Mouse (Mus musculus) hindbrain, embryonic 14.5 days (tissue): ENCODE measurements around the gene Cdon. TPM values are rescaled to one million over a fixed set of nuclear protein-coding genes. Genes with fewer than 3 reads are reported as not detected.
A peak's percentile ranks its signal among the peaks of the same experiment; 100 is the strongest.

Source experiments
- ATAC-seq: fragments of 200-750 bp; cut with Nextera tagmentation; 2 replicates; pipeline ENCODE4 v1.8.0; 2017; ENCODE audit warnings: moderate number of reproducible peaks, mild to moderate bottlenecking, moderate TSS enrichment, moderate library complexity; ENCODE audit not compliant: low FRiP score
- DNase-seq: peaks from one replicate; pipeline ENCODE4 v3.0.0-alpha.2; 2015; ENCODE audit warnings: low spot score
- H3K27ac ChIP-seq: fragments of 300-500 bp; sonication (generic); 2 replicates; pipeline ENCODE4 v1.5.1; 2014; ENCODE audit warnings: mild to moderate bottlenecking, moderate library complexity
- H3K27me3 ChIP-seq: fragments of 300-500 bp; sonication (generic); 2 replicates; pipeline ENCODE4 v1.6.1; 2014; ENCODE audit warnings: mild to moderate bottlenecking, low read length, mixed read lengths; ENCODE audit not compliant: control insufficient read depth, insufficient read depth
- H3K36me3 ChIP-seq: fragments of 300-500 bp; sonication (generic); replicated peaks from 2 replicates; pipeline ENCODE4 v1.6.1; 2014; ENCODE audit not compliant: control insufficient read depth, insufficient read depth
- H3K4me1 ChIP-seq: fragments of 300-500 bp; sonication (generic); replicated peaks from 2 replicates; pipeline ENCODE4 v1.6.1; 2014; ENCODE audit warnings: antibody characterized with exemption, low read length, mixed read lengths; ENCODE audit not compliant: control insufficient read depth, insufficient read depth
- H3K4me2 ChIP-seq: fragments of 300-500 bp; sonication (generic); replicated peaks from 2 replicates; pipeline ENCODE4 v1.6.1; 2014; ENCODE audit warnings: mild to moderate bottlenecking, moderate library complexity
- H3K4me3 ChIP-seq: fragments of 300-500 bp; sonication (generic); replicated peaks from 2 replicates; pipeline ENCODE4 v1.5.1; 2014; ENCODE audit warnings: mild to moderate bottlenecking, low read length
- H3K9ac ChIP-seq: fragments of 300-500 bp; sonication (generic); 2 replicates; pipeline ENCODE4 v1.6.1; 2014
- H3K9me3 ChIP-seq: fragments of 300-500 bp; sonication (generic); 2 replicates; pipeline ENCODE4 v1.6.1; 2016; ENCODE audit warnings: low read length; ENCODE audit not compliant: control insufficient read depth
- WGBS: fragments of 180-500 bp; shearing (Covaris S2); extraction: QIAGEN DNeasy Blood & Tissue Kit; methylation state at CpG from one replicate; pipeline ENCODE4 v1.1.7; 2014; 5-methylcytosine and 5-hydroxymethylcytosine counted together
- polyA plus RNA-seq: library from polyadenylated mRNA; unstranded; fragments of >200 nt; fragmentation: Nextera tagmentation; extraction: Ambion mirVana; gene quantifications from 2 replicates; pipeline ENCODE4 v1.2.1, GENCODE M21; 2014

Cdon gene
- polyA plus RNA-seq, 1 experiment from 2014 or later, result 5.0 TPM

GRCm38 (mm10) chr9:35541024-35541423, 120.1 kb downstream of the Cdon start:
- Histone ChIP-seq H3K4me3 (no peak overlapping the region), H3K27me3 (no peaks in the 10 kb centered on the region), H3K4me2 (no peak overlapping the region), H3K9ac (no peak overlapping the region), H3K4me1 (no peaks in the 10 kb centered on the region), H3K27ac (no peak overlapping the region), H3K36me3 (peaks cover 45% of the 10 kb centered on the region), H3K9me3 (no peaks in the 10 kb centered on the region)
- 91% methylated on average over 5 of the region's 5 CpGs for WGBS
- DNase-seq, result no peak
- ATAC-seq, result no peak

DNA sequence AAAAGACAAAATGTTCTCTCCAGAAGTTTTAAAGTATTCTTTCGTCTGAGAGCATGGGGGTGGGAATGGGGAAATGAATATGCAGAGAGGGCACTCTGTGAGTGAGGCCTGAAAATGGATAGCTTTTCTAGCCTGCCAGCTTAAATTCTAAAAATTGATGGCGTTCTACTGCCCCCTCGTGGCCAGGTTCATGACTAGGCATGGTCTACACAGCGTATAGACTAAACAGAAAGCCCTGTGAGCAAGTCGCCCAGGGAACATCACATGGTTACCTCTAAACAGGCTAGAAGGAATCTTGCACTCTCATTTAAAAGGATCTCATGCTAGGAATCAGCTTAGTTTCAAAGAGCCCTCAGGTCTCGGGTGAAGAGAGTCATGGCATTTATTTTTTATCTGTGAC, 120.6 kb downstream of the Cdon start:
- Histone ChIP-seq H3K9ac (no peak overlapping the region), H3K27ac (no peak overlapping the region), H3K36me3 (peaks cover 50% of the 10 kb centered on the region), H3K4me2 (no peak overlapping the region), H3K4me3 (no peak overlapping the region), H3K9me3 (no peaks in the 10 kb centered on the region), H3K4me1 (no peaks in the 10 kb centered on the region), H3K27me3 (no peaks in the 10 kb centered on the region)
- ATAC-seq (peak; percentile 74; the same call in 1 of the 2 replicates), DNase-seq (peak; percentile 96)
- WGBS, result 7% methylated on average over 6 of the region's 6 CpGs

DNA sequence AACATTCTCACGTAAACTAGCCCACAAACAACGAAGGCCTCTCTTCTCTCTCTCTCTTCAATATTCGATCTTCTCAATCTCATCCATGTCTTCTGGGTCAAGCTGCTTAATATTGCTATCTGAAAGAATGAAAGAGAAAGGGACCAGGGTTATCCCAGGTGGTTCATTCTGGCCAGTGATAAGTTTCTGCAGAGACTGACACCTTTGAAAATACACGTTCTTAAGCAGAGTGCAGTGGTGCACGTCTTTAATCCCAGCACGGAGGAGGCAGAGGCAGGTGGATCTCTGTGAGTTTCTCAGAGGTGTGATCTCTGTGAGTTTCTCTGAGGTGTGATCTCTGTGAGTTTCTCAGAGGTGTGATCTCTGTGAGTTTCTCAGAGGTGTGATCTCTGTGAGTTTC, 121.0 kb downstream of the Cdon start:
- Histone ChIP-seq H3K36me3 (peaks cover 54% of the 10 kb centered on the region), H3K9ac (no peak overlapping the region), H3K4me1 (no peaks in the 10 kb centered on the region), H3K4me2 (no peak overlapping the region), H3K9me3 (no peaks in the 10 kb centered on the region), H3K27me3 (no peaks in the 10 kb centered on the region), H3K4me3 (no peak overlapping the region), H3K27ac (no peak overlapping the region)
- ATAC-seq (no peak), DNase-seq (no peak)
- 75% methylated on average over 6 of the region's 6 CpGs for WGBS

GRCm38 (mm10) chr9:35543099-35543860, 122.4 kb downstream of the Cdon start:
- H3K4me3 ChIP-seq, result no peak overlapping the region
- no peaks in the 10 kb centered on the region for H3K27me3 ChIP-seq
- no peak overlapping the region for H3K27ac ChIP-seq
- no peaks in the 10 kb centered on the region for H3K9me3 ChIP-seq
- 87% methylated on average over 14 of the region's 14 CpGs for WGBS
- no peak for DNase-seq
- no peak overlapping the region for H3K4me2 ChIP-seq
- no peak overlapping the region for H3K9ac ChIP-seq
- no peaks in the 10 kb centered on the region for H3K4me1 ChIP-seq
- ATAC-seq, result no peak
- H3K36me3 ChIP-seq, result peaks cover 64% of the 10 kb centered on the region

DNA sequence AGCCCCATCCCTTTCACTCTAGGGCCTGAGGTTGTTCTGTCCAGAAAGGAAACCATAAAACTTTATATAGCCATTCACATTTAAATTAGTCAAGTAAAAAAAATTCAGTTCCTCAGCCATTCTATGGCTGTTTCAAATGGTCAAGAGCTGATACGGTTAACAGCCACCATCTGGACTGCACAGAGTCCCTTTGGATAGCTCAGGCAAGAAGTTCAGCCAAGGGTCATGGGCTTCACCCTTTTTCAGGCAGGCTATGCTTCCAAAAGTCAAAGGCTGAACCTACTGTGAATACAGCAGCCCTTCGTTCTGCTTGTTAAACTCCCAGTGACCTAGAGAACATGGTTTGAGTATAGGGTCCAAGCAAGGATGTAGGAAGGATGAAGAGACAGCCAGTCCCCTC, 123.7 kb downstream of the Cdon start:
- H3K9ac ChIP-seq, result no peak overlapping the region

GRCm38 (mm10) chr9:35545704-35546103, 124.8 kb downstream of the Cdon start:
- Histone ChIP-seq H3K4me3 (no peak overlapping the region), H3K4me2 (no peak overlapping the region), H3K27me3 (no peaks in the 10 kb centered on the region), H3K9ac (no peak overlapping the region), H3K27ac (no peak overlapping the region), H3K36me3 (peaks cover 63% of the 10 kb centered on the region), H3K9me3 (no peaks in the 10 kb centered on the region), H3K4me1 (no peaks in the 10 kb centered on the region)
- 79% methylated on average over 12 of the region's 12 CpGs for WGBS
- DNase-seq, result no peak
- ATAC-seq, result no peak

More for the DNA sequence above, 123.7 kb downstream of the Cdon start:
- 75% methylated on average over 2 of the region's 2 CpGs for WGBS
- Histone ChIP-seq H3K9me3 (no peaks in the 10 kb centered on the region), H3K36me3 (peaks cover 68% of the 10 kb centered on the region), H3K4me1 (no peaks in the 10 kb centered on the region), H3K4me3 (no peak overlapping the region), H3K27ac (no peak overlapping the region), H3K27me3 (no peaks in the 10 kb centered on the region), H3K4me2 (no peak overlapping the region)
- ATAC-seq, result no peak
- DNase-seq, result no peak

GRCm38 (mm10) chr9:35546745-35547144, 125.8 kb downstream of the Cdon start:
- Histone ChIP-seq H3K27me3 (no peaks in the 10 kb centered on the region), H3K36me3 (peaks cover 59% of the 10 kb centered on the region), H3K4me1 (no peaks in the 10 kb centered on the region), H3K9ac (no peak overlapping the region), H3K4me2 (no peak overlapping the region), H3K27ac (no peak overlapping the region), H3K4me3 (no peak overlapping the region), H3K9me3 (no peaks in the 10 kb centered on the region)
- DNase-seq, result no peak
- 82% methylated on average over 9 of the region's 9 CpGs for WGBS
- ATAC-seq, result no peak

- Histone ChIP-seq H3K4me2 (no peak overlapping the region), H3K27ac (no peak overlapping the region), H3K4me3 (no peak overlapping the region), H3K9me3 (no peaks in the 10 kb centered on the region), H3K36me3 (peaks cover 59% of the 10 kb centered on the region), H3K27me3 (no peaks in the 10 kb centered on the region), H3K9ac (no peak overlapping the region), H3K4me1 (no peaks in the 10 kb centered on the region)
- no peak for DNase-seq
- no peak for ATAC-seq
- WGBS, result 76% methylated on average over 9 of the region's 9 CpGs
Observed at GRCm38 (mm10) chr9:35548455-35548854, 127.5 kb downstream of the Cdon start.

- Histone ChIP-seq H3K4me1 (peaks cover 16% of the 10 kb centered on the region), H3K4me3 (no peak overlapping the region), H3K9me3 (no peaks in the 10 kb centered on the region), H3K9ac (no peak overlapping the region), H3K4me2 (no peak overlapping the region), H3K27me3 (no peaks in the 10 kb centered on the region), H3K27ac (no peak overlapping the region), H3K36me3 (peaks cover 16% of the 10 kb centered on the region)
- 79% methylated on average over 12 of the region's 12 CpGs for WGBS
- no peak for DNase-seq
- no peak for ATAC-seq
Observed at GRCm38 (mm10) chr9:35556494-35557102, 135.7 kb downstream of the Cdon start.
